In genomic region chr14:30204526-30204925, GRCm38 (mm10) we compare ENCODE assay signal across 17 mouse cellular contexts.
"Had no signal": no experiment of that assay in that cellular context is flagged by ENCODE, and none has a peak within 500 bp of the region (broad histone marks: within the 10 kb centered on the region; RNA-seq: fewer than 3 reads in every experiment).

No protein-coding gene starts in this region.

- H3K9ac ChIP-seq: limb, embryonic 12.5 days; liver, embryonic 13.5 days; liver, postnatal 0 days; lung, embryonic 15.5 days; midbrain, embryonic 15.5 days; neural tube, embryonic 12.5 days had no signal

- H3K36me3 ChIP-seq: limb, embryonic 12.5 days; liver, embryonic 13.5 days; lung, embryonic 15.5 days; midbrain, embryonic 15.5 days; neural tube, embryonic 12.5 days had no signal

- H3K27ac ChIP-seq: kidney, postnatal 0 days; left cerebral cortex, adult 2 months; limb, embryonic 12.5 days; liver, embryonic 13.5 days; lung, embryonic 15.5 days; macrophage; midbrain, embryonic 15.5 days; neural tube, embryonic 12.5 days had no signal

- DNase-seq: kidney, adult 9 months; kidney, postnatal 36 days; liver; liver, embryonic 13.5 days; liver, postnatal 0 days; lung, postnatal 14 days; right cerebral cortex, postnatal 4 days; thymus, postnatal 36 days had no signal

- H3K4me2 ChIP-seq: limb, embryonic 12.5 days; liver, embryonic 13.5 days; lung, embryonic 15.5 days; midbrain, embryonic 11.5 days; midbrain, embryonic 15.5 days; neural tube, embryonic 12.5 days had no signal

- H3K4me3 ChIP-seq: left cerebral cortex, adult 2 months; limb, embryonic 12.5 days; liver, embryonic 13.5 days; lung, embryonic 15.5 days; megakaryocyte, embryonic 14.5 days; midbrain, embryonic 15.5 days; neural tube, embryonic 12.5 days had no signal

- H3K9me3 ChIP-seq: liver, embryonic 13.5 days; lung, embryonic 15.5 days; midbrain, embryonic 15.5 days; neural tube, embryonic 12.5 days had no signal

- ATAC-seq: liver, postnatal 0 days; midbrain, embryonic 15.5 days had no signal

- H3K4me1 ChIP-seq: limb, embryonic 12.5 days; liver, embryonic 13.5 days; megakaryocyte, embryonic 14.5 days; midbrain, embryonic 15.5 days; neural tube, embryonic 12.5 days had no signal

- H3K27me3 ChIP-seq: limb, embryonic 12.5 days; liver, embryonic 13.5 days; lung, embryonic 15.5 days; midbrain, embryonic 15.5 days; neural tube, embryonic 12.5 days had no signal
